Mouse (Mus musculus): ENCODE data around the gene Eri3. TPM values are rescaled to one million over a fixed set of nuclear protein-coding genes. Genes with fewer than 3 reads are reported as not detected.

Eri3 gene
- polyA plus RNA-seq, 1 experiment, result 201 TPM

DNA sequence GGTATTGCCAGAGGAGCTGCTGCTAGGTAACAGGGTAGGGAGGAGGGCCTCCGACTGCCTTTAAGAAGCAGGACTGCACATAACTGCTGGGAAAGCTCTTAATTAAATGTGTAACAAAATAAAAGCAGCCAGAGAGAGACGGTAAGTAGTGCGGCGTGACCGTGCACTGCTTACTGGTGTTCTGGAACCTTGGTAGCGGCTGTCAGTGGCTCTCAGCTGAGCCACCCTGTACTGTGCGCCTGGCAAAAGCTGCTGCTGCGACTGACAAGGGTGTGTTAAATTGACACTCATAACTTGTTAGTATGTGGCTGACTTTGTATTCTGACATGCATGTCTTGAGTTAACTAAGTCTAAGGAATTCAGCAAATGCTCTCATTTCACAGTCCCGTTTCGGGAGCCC lies 45.1 kb downstream of the Eri3 start:
- Histone ChIP-seq H3K4me3 (ENCODE audit: insufficient read depth, low read length) (no peak overlapping the region), H3K27ac (ENCODE audit: insufficient read depth, low read length) (no peak overlapping the region), H3K4me1 (ENCODE audit: control insufficient read depth, insufficient read depth, low read length) (no peaks in the 10 kb centered on the region)
- TF ChIP-seq CTCF (IDR thresholded peaks at IDR 0.05; ENCODE audit: extremely low read depth, insufficient read depth, low read length) (no peak), POLR2A (IDR thresholded peaks at IDR 0.05; ENCODE audit: extremely low read depth, insufficient read depth, low read length) (no peak)

- TF ChIP-seq POLR2A (IDR thresholded peaks at IDR 0.05; ENCODE audit: extremely low read depth, insufficient read depth, low read length) (no peak), CTCF (IDR thresholded peaks at IDR 0.05; ENCODE audit: extremely low read depth, insufficient read depth, low read length) (no peak)
- Histone ChIP-seq H3K4me3 (ENCODE audit: insufficient read depth, low read length) (no peak overlapping the region), H3K4me1 (ENCODE audit: control insufficient read depth, insufficient read depth, low read length) (no peaks in the 10 kb centered on the region), H3K27ac (ENCODE audit: insufficient read depth, low read length) (no peak overlapping the region)
These were observed 49.9 kb downstream of the Eri3 start for GRCm38 (mm10) chr4:117599986-117600565.

DNA sequence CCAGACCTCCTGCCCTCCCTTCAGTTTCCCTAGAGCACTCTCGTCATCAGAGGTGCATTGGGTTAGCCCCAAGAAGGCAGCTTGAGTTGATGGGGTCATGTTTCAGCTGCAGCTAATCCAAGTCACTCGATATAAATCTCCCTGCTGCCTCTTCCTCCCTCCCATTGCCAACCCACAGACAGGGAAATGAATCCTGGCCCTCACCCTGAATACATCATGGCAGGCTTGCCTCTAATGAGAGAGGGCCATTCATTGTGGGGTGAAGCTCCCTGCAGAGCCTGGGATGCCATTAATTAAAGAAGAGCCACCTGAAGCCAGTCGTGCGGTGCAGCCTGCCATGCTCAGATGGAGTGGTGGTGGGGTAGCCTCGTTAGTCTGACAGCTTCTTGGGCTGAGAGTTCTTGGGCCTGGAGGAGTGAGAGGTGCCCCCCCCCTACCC lies 51.2 kb downstream of the Eri3 start:
- no peak for TF ChIP-seq CTCF (IDR thresholded peaks at IDR 0.05; ENCODE audit: extremely low read depth, insufficient read depth, low read length)
- no peak for TF ChIP-seq POLR2A (IDR thresholded peaks at IDR 0.05; ENCODE audit: extremely low read depth, insufficient read depth, low read length)
- H3K4me3 ChIP-seq (ENCODE audit: insufficient read depth, low read length), result no peak overlapping the region
- no peak overlapping the region for H3K27ac ChIP-seq (ENCODE audit: insufficient read depth, low read length)
- no peaks in the 10 kb centered on the region for H3K4me1 ChIP-seq (ENCODE audit: control insufficient read depth, insufficient read depth, low read length)

DNA sequence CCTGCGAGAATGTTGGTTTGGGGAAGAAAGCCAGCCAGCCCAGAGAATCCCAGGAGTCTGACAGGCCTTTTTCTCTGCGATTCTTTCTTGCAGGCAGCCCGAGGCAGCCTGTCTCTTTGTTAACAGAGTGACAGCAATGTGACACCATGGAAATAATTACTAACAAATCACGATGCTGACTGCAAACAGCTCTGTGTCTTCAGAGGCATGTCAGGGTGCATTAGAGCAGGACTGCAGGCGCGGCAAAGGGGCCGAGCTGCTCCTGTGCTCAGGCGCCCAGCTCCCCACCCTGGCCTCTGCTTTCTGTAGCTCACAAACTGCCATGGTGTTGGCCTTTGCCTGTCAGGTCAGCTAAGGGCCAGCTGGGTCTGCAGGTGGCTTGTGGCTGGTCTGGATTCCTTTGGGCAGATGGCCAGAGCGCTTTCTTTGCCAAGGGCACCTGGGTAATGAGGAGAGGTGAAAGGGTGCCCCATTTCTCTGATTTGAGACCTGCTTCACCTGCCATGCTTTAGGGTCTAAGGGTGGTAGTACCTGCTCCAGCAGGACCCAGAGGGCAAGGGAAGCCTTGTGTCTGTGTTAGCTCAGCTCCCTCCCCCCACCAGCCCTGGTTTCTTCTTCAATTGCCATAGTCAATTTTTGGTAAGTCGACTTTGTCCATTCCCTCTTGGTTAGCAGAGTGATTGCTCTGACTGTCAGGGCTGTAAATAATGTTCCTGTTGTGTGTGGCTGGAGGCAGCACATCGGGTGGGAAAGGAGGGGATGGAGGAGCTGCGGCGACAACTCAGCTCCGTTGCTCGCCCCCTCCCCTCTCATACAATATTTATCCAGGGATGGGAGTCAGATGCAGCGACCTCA lies 55.2 kb downstream of the Eri3 start:
- Histone ChIP-seq H3K27ac (ENCODE audit: insufficient read depth, low read length) (no peak overlapping the region), H3K4me1 (ENCODE audit: control insufficient read depth, insufficient read depth, low read length) (no peaks in the 10 kb centered on the region), H3K4me3 (ENCODE audit: insufficient read depth, low read length) (no peak overlapping the region)
- TF ChIP-seq CTCF (IDR thresholded peaks at IDR 0.05; ENCODE audit: extremely low read depth, insufficient read depth, low read length), result no peak
- TF ChIP-seq POLR2A (IDR thresholded peaks at IDR 0.05; ENCODE audit: extremely low read depth, insufficient read depth, low read length), result no peak

DNA sequence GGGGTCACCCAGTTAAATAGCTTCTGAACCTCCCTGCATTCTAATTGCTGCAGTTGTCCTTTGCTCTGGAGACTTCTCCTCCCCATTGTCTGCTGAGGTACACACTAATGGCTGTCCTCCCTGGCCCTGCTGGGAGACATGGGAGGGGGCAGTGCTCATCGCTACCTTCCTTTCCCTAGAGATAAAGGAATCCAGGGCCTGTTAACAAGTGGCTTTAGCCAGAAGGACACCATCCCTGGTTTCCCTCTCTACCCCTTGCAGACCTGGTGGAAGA lies 55.7 kb downstream of the Eri3 start:
- TF ChIP-seq CTCF (IDR thresholded peaks at IDR 0.05; ENCODE audit: extremely low read depth, insufficient read depth, low read length) (no peak), POLR2A (IDR thresholded peaks at IDR 0.05; ENCODE audit: extremely low read depth, insufficient read depth, low read length) (no peak)
- H3K4me1 ChIP-seq (ENCODE audit: control insufficient read depth, insufficient read depth, low read length), result no peaks in the 10 kb centered on the region
- H3K4me3 ChIP-seq (ENCODE audit: insufficient read depth, low read length), result no peak overlapping the region
- H3K27ac ChIP-seq (ENCODE audit: insufficient read depth, low read length), result no peak overlapping the region

GRCm38 (mm10) chr4:117606831-117607610 lies 56.9 kb downstream of the Eri3 start:
- Histone ChIP-seq H3K4me3 (ENCODE audit: insufficient read depth, low read length) (no peak overlapping the region), H3K4me1 (ENCODE audit: control insufficient read depth, insufficient read depth, low read length) (no peaks in the 10 kb centered on the region), H3K27ac (ENCODE audit: insufficient read depth, low read length) (no peak overlapping the region)
- no peak for TF ChIP-seq CTCF (IDR thresholded peaks at IDR 0.05; ENCODE audit: extremely low read depth, insufficient read depth, low read length)
- TF ChIP-seq POLR2A (IDR thresholded peaks at IDR 0.05; ENCODE audit: extremely low read depth, insufficient read depth, low read length), result no peak

DNA sequence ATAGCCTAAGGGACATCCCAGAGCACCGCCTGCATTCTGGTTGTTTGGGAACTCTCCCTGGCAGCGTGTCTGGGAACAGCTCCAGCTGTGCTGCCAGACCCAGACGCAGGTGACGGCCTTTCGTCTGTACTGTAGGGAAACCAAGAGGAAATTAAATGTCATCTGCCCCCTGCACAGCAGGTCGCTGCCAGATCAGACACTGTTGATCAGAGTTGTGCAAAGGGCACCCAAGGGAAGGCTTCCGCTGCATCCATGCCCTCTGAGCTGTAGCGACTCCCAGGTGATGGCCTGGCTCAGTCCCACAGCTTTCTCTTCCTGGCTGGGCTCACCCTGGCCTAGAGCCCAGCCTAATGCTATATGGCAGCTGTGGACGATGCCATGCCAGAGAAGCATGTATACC lies 58.1 kb downstream of the Eri3 start:
- H3K4me3 ChIP-seq (ENCODE audit: insufficient read depth, low read length), result no peak overlapping the region
- H3K27ac ChIP-seq (ENCODE audit: insufficient read depth, low read length), result no peak overlapping the region
- TF ChIP-seq POLR2A (IDR thresholded peaks at IDR 0.05; ENCODE audit: extremely low read depth, insufficient read depth, low read length) (no peak), CTCF (IDR thresholded peaks at IDR 0.05; ENCODE audit: extremely low read depth, insufficient read depth, low read length) (no peak)
- H3K4me1 ChIP-seq (ENCODE audit: control insufficient read depth, insufficient read depth, low read length), result no peaks in the 10 kb centered on the region

GRCm38 (mm10) chr4:117609371-117610039 lies 59.3 kb downstream of the Eri3 start:
- no peak overlapping the region for H3K4me3 ChIP-seq (ENCODE audit: insufficient read depth, low read length)
- H3K27ac ChIP-seq (ENCODE audit: insufficient read depth, low read length), result no peak overlapping the region
- TF ChIP-seq POLR2A (IDR thresholded peaks at IDR 0.05; ENCODE audit: extremely low read depth, insufficient read depth, low read length) (no peak), CTCF (IDR thresholded peaks at IDR 0.05; ENCODE audit: extremely low read depth, insufficient read depth, low read length) (no peak)
- no peaks in the 10 kb centered on the region for H3K4me1 ChIP-seq (ENCODE audit: control insufficient read depth, insufficient read depth, low read length)

DNA sequence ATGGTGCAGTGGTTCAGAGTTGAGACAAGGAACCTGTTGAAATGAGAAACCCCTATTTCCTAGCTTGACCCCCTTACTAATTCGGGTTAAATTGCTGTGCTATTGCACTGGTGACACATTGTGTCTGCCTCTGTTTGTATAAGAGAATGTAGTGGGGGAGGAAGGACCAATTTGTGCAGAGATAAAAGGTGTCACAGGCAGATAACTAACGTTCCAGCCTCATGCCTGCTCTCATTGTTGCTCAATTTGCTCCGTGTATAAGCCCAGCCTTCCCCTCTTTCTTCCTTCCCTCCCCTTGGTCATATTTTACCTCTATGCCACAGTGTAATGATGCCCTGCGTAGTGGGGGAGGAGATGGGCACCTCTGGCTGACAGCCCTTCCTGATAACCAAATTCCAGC lies 61.2 kb downstream of the Eri3 start:
- TF ChIP-seq CTCF (IDR thresholded peaks at IDR 0.05; ENCODE audit: extremely low read depth, insufficient read depth, low read length) (no peak), POLR2A (IDR thresholded peaks at IDR 0.05; ENCODE audit: extremely low read depth, insufficient read depth, low read length) (no peak)
- H3K4me1 ChIP-seq (ENCODE audit: control insufficient read depth, insufficient read depth, low read length), result no peaks in the 10 kb centered on the region
- H3K27ac ChIP-seq (ENCODE audit: insufficient read depth, low read length), result no peak overlapping the region
- no peak overlapping the region for H3K4me3 ChIP-seq (ENCODE audit: insufficient read depth, low read length)

All from cortical plate, adult 2 months (tissue).